Mouse (Mus musculus): Measurements from ENCODE around the gene Grasp. TPM values are rescaled to one million over a fixed set of nuclear protein-coding genes. Genes with fewer than 3 reads are reported as not detected.
A peak's percentile ranks its signal among the peaks of the same experiment; 100 is the strongest.

Grasp gene
- polyA plus RNA-seq, 1 experiment from 2014 or later: 0.44 TPM

DNA sequence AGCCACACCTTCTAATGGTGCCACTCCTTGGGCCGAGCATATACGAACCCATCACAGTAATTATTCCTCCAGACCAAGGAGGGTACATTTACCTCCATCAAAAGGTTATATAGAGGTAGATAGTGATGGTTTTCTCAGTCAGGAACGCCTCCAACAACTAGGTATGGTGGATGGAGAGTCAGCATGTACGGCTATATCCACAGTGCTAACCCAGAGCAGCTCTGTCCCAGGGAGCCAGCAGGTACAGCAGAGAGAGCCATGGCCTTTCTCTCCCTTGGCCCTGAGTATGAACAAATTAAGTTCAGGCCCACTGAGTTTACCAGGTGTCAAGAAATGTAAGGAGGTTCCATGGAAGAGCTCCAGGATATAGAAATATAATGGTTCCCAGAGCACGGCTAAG is 27.9 kb downstream of the Grasp start:
- H3K27me3 ChIP-seq: peaks cover 44% of the 10 kb centered on the region
- no peak for ATAC-seq (ENCODE audit: low read depth)
- no peak overlapping the region for H3K9ac ChIP-seq
- H3K9me3 ChIP-seq (replicated peaks): no peaks in the 10 kb centered on the region
- H3K4me3 ChIP-seq (replicated peaks): no peak overlapping the region
- peaks cover 23% of the 10 kb centered on the region for H3K4me1 ChIP-seq (replicated peaks)
- no peak overlapping the region for H3K27ac ChIP-seq
- WGBS (ENCODE audit: insufficient replicate concordance): 72% methylated on average over 5 of the region's 5 CpGs
- H3K4me2 ChIP-seq: no peak overlapping the region
- H3K36me3 ChIP-seq: no peaks in the 10 kb centered on the region
- no peak for DNase-seq

DNA sequence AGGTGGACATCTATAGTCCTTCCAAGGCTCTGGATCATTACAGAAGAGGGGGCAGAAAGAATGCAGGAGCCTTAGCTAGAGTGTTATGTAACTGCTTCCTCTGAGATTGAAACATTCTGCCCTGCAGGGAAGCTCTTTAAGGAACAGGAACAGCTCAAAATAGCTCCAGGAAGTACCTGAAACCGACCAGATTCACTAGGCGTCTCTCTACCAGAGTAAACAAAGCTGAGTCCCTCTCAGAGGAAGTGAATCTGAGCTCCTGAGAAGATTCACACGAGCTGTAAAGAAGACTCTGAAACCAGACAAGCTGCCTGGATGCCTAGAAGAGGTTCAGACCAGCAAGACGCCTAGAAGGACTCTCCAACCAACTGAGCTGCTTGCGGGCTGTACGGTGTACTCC is 28.6 kb downstream of the Grasp start:
- no peak overlapping the region for H3K9ac ChIP-seq
- peaks cover 18% of the 10 kb centered on the region for H3K4me1 ChIP-seq (replicated peaks)
- 57% methylated on average over 6 of the region's 6 CpGs for WGBS (ENCODE audit: insufficient replicate concordance)
- H3K27me3 ChIP-seq: peaks cover 45% of the 10 kb centered on the region
- no peaks in the 10 kb centered on the region for H3K36me3 ChIP-seq
- no peak overlapping the region for H3K4me3 ChIP-seq (replicated peaks)
- no peak overlapping the region for H3K27ac ChIP-seq
- DNase-seq (no peak), ATAC-seq (ENCODE audit: low read depth) (no peak)
- no peaks in the 10 kb centered on the region for H3K9me3 ChIP-seq (replicated peaks)
- H3K4me2 ChIP-seq: no peak overlapping the region

DNA sequence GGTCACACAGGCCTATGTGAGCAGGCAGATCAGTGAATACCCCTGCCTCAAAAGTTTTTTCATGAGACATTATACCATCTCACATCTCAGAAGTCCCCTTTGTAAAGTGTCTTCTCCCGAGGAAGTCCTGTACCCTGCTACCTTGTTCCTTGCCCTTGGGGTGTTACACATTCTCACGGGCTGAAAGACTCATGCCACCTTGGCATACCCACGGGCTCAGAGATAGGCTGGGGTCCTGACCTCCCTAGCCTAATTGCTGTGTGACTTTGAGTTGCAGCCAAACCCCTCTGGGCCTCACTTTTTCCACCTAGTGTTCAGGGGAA is 29.5 kb downstream of the Grasp start:
- Histone ChIP-seq H3K4me2 (peak overlapping the region; percentile 69), H3K9ac (peak overlapping the region; percentile 50), H3K27ac (no peak overlapping the region), H3K4me3 (replicated peaks) (peak overlapping the region; percentile 56), H3K9me3 (replicated peaks) (no peaks in the 10 kb centered on the region), H3K36me3 (no peaks in the 10 kb centered on the region), H3K27me3 (peaks cover 45% of the 10 kb centered on the region), H3K4me1 (replicated peaks) (peaks cover 10% of the 10 kb centered on the region)
- DNase-seq (no peak), ATAC-seq (ENCODE audit: low read depth) (no peak)
- WGBS (ENCODE audit: insufficient replicate concordance): 32% methylated on average over 3 of the region's 3 CpGs

DNA sequence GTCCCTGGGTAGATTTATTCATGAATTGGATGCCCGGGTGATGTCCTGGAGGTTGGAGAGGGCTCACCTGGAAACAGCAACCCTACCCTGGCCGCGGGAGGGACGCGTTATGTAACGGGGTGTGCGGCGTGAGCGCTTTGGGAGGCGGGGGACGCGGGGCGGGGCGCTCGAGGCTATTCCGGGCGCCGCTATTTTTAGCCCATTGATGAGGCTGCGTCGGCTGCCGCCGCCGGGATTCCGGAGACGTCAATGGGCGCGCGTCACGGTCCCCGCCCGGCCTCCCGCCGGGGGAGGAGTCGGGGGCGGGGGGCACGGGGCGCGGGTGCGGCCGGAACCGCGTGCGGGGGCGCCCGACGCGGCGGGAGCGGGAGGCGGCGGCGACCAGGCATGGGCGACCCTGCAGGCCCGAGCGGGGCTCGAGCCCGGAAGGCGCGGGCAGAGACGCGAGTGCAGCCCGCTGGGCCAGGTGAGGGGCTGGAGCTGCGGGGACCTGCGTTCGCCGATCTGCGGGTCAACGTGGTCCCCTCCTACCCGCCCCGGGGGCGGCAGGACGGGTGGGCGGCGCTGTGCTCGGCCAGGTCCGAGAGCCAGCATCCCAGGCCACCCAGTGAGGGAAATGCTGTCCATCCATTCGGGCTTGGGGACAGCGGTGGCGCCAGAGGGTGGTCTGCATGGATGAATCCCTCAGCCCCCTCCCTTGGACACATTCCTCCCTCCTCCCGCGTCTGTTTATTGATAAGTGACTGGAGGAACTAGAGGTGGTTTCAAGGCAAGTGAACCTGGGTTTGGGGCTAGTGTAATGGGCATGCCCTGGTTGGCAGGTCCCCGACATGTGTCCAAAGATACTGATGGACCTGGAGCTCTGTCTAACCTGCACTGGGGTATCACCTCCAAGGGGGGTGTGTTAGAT is 30.2 kb downstream of the Grasp start, which contains the start of gene Nr4a1:
Gene Nr4a1, plus strand, starts transcription at position 384 of the 910 bp plus-strand sequence.
- no peak within 1 kb of the TSS for H3K27ac ChIP-seq
- 1% methylated on average over 71 of the region's 82 CpGs for WGBS (ENCODE audit: insufficient replicate concordance)
- peaks cover 10% of the 10 kb centered on the region for H3K4me1 ChIP-seq (replicated peaks)
- H3K4me2 ChIP-seq: peak within 1 kb of the TSS; percentile 69
- no peaks in the 10 kb centered on the region for H3K9me3 ChIP-seq (replicated peaks)
- H3K9ac ChIP-seq: peak within 1 kb of the TSS; percentile 50
- H3K36me3 ChIP-seq: no peaks in the 10 kb centered on the region
- peaks cover 45% of the 10 kb centered on the region for H3K27me3 ChIP-seq
- ATAC-seq (ENCODE audit: low read depth) (peak; percentile 55), DNase-seq (no peak)
- peak within 1 kb of the TSS; percentile 56 for H3K4me3 ChIP-seq (replicated peaks)

- no peak for DNase-seq
- 64% methylated on average over 7 of the region's 7 CpGs for WGBS (ENCODE audit: insufficient replicate concordance)
- H3K4me1 ChIP-seq (replicated peaks): peaks cover 16% of the 10 kb centered on the region
- no peak for ATAC-seq (ENCODE audit: low read depth)
- H3K36me3 ChIP-seq: no peaks in the 10 kb centered on the region
- no peak overlapping the region for H3K27ac ChIP-seq
- H3K4me2 ChIP-seq: no peak overlapping the region
- H3K27me3 ChIP-seq: peaks cover 45% of the 10 kb centered on the region
- no peaks in the 10 kb centered on the region for H3K9me3 ChIP-seq (replicated peaks)
- H3K9ac ChIP-seq: no peak overlapping the region
- H3K4me3 ChIP-seq (replicated peaks): no peak overlapping the region
Observed at GRCm38 (mm10) chr15:101255842-101256462, 32.0 kb downstream of the Grasp start.

- Histone ChIP-seq H3K27me3 (peaks cover 45% of the 10 kb centered on the region), H3K4me3 (replicated peaks) (no peak overlapping the region), H3K9me3 (replicated peaks) (no peaks in the 10 kb centered on the region), H3K4me2 (no peak overlapping the region), H3K36me3 (no peaks in the 10 kb centered on the region), H3K27ac (no peak overlapping the region), H3K4me1 (replicated peaks) (peaks cover 23% of the 10 kb centered on the region), H3K9ac (no peak overlapping the region)
- DNase-seq: no peak
- 47% methylated on average over 14 of the region's 14 CpGs for WGBS (ENCODE audit: insufficient replicate concordance)
- no peak for ATAC-seq (ENCODE audit: low read depth)
Observed at GRCm38 (mm10) chr15:101256463-101257206, 32.6 kb downstream of the Grasp start.

- WGBS (ENCODE audit: insufficient replicate concordance): 47% methylated on average over 11 of the region's 11 CpGs
- H3K27ac ChIP-seq: no peak overlapping the region
- no peak overlapping the region for H3K4me2 ChIP-seq
- ATAC-seq (ENCODE audit: low read depth) (no peak), DNase-seq (no peak)
- peaks cover 36% of the 10 kb centered on the region for H3K4me1 ChIP-seq (replicated peaks)
- H3K9me3 ChIP-seq (replicated peaks): no peaks in the 10 kb centered on the region
- H3K4me3 ChIP-seq (replicated peaks): no peak overlapping the region
- no peak overlapping the region for H3K9ac ChIP-seq
- peaks cover 30% of the 10 kb centered on the region for H3K27me3 ChIP-seq
- H3K36me3 ChIP-seq: no peaks in the 10 kb centered on the region
Observed at GRCm38 (mm10) chr15:101258420-101258819, 34.4 kb downstream of the Grasp start.

GRCm38 (mm10) chr15:101259922-101260321 is 35.9 kb downstream of the Grasp start:
- Histone ChIP-seq H3K27me3 (peaks cover 27% of the 10 kb centered on the region), H3K27ac (no peak overlapping the region), H3K4me1 (replicated peaks) (peaks cover 27% of the 10 kb centered on the region), H3K9me3 (replicated peaks) (no peaks in the 10 kb centered on the region), H3K4me3 (replicated peaks) (no peak overlapping the region), H3K9ac (no peak overlapping the region), H3K36me3 (no peaks in the 10 kb centered on the region), H3K4me2 (no peak overlapping the region)
- 72% methylated on average over 3 of the region's 3 CpGs for WGBS (ENCODE audit: insufficient replicate concordance)
- no peak for ATAC-seq (ENCODE audit: low read depth)
- no peak for DNase-seq

DNA sequence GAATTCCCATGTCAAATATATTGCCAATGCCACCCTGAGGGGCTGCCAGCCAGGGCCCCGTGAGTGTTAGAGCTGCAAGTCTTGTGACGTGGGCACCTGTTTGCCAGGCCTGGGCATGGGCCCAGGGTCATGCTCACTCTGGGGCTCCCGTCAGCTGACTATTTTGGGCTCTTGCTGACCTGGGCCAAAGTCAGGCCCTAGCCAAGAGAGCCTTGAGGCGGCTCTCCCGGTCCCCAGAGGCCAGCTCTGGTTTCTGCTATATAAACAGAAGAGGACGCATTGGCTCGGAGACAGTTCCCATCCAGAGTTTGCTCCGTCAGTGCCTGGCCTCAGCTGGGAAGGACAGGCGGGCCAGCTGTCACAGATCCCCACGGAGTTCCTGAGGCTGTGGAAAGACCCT is 36.4 kb downstream of the Grasp start:
- DNase-seq (no peak), ATAC-seq (ENCODE audit: low read depth) (no peak)
- peaks cover 27% of the 10 kb centered on the region for H3K4me1 ChIP-seq (replicated peaks)
- WGBS (ENCODE audit: insufficient replicate concordance): 59% methylated on average over 10 of the region's 10 CpGs
- H3K9me3 ChIP-seq (replicated peaks): no peaks in the 10 kb centered on the region
- no peak overlapping the region for H3K27ac ChIP-seq
- H3K9ac ChIP-seq: no peak overlapping the region
- no peak overlapping the region for H3K4me3 ChIP-seq (replicated peaks)
- H3K4me2 ChIP-seq: no peak overlapping the region
- peaks cover 28% of the 10 kb centered on the region for H3K27me3 ChIP-seq
- no peaks in the 10 kb centered on the region for H3K36me3 ChIP-seq

GRCm38 (mm10) chr15:101260874-101261622 is 37.1 kb downstream of the Grasp start:
- Histone ChIP-seq H3K4me2 (peak overlapping the region; percentile 40), H3K9ac (no peak overlapping the region), H3K27ac (peak overlapping the region; percentile 62), H3K36me3 (no peaks in the 10 kb centered on the region), H3K4me3 (replicated peaks) (no peak overlapping the region), H3K9me3 (replicated peaks) (no peaks in the 10 kb centered on the region), H3K27me3 (peaks cover 32% of the 10 kb centered on the region), H3K4me1 (replicated peaks) (peaks cover 30% of the 10 kb centered on the region)
- WGBS (ENCODE audit: insufficient replicate concordance): 17% methylated on average over 13 of the region's 13 CpGs
- DNase-seq (no peak), ATAC-seq (ENCODE audit: low read depth) (peak; percentile 49; the same call in 1 of the 2 replicates)

DNA sequence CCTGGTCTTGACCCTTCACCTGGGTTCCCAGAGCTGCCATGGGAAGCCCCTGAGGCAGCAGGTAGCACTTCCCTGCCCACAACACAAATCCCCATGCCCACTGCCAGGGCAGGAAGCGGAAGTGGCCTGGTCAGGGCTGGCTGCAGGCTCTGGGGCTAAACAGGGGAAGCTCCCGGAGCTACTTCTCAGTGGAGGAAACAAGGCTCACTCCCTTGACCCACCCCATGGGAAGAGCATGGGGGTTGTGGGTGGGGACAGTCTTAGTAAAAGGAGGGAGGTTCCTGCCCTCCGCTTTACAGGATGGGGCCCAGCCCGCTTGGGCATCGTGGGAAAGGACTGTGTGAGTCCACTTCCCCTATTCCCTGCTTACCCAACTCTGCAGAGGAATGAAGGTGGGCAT is 38.5 kb downstream of the Grasp start:
- ATAC-seq (ENCODE audit: low read depth): peak; percentile 21; the same call in 1 of the 2 replicates
- H3K9ac ChIP-seq: no peak overlapping the region

More for the DNA sequence above, 38.5 kb downstream of the Grasp start:
- Histone ChIP-seq H3K4me3 (replicated peaks) (no peak overlapping the region), H3K36me3 (no peaks in the 10 kb centered on the region), H3K9me3 (replicated peaks) (no peaks in the 10 kb centered on the region), H3K4me1 (replicated peaks) (peaks cover 41% of the 10 kb centered on the region), H3K27ac (peak overlapping the region; percentile 18; the same call in 1 of the 2 replicates), H3K4me2 (no peak overlapping the region), H3K27me3 (peaks cover 36% of the 10 kb centered on the region)
- 23% methylated on average over 5 of the region's 5 CpGs for WGBS (ENCODE audit: insufficient replicate concordance)
- DNase-seq: no peak

All from liver, embryonic 13.5 days (tissue).